Mouse (Mus musculus): Measurements from ENCODE around the gene Cxcl1.
"Not testable (repeated sequence)": the region's sequence is repeated elsewhere in the genome, so short reads cannot be mapped to it uniquely, and the experiment has no call there.

Cxcl1 gene

DNA sequence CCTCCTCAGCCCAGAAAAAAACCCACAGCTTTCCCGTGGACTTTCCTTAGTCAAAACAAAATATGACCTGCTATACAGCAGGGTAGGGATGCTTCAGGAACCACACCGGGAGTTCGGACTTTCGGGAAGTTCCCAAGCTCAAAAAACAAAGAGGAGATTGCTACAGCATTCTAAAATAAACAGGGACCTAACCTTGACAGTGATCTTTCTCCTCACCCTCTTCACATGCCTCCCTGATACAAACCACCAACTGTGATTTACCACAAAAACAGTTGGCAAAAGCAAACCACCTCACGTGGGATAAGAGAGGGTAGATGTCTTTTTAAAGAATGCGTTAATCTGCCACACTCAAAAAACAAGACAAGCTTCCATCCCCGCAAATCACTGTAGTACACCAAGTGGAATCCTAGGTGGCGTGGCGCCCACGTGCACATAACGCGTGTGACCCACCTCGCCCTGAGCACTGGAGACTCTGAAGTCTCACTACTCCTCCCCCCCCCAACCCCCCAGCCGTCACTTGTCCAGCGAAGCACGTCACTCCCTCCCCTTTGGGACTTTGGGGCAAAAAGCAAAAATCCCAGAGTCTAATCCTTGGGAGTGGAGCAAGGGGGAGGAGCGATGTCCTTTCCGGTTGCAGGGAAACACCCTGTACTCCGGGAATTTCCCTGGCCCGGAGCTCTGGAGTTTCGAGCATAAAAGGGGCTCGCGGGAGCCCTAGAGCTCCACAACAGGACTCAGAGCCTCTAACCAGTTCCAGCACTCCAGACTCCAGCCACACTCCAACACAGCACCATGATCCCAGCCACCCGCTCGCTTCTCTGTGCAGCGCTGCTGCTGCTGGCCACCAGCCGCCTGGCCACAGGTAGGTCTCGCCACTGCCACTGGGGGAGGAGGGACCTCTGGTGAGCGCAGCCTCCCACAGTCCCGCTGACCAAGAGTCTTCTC is at the start of gene Cxcl1:
Gene Cxcl1 (plus strand): TSS at position 723 of the 945 bp plus-strand sequence.
- no peak for DNase-seq (ENCODE audit: low spot score in 2 of 2)

DNA sequence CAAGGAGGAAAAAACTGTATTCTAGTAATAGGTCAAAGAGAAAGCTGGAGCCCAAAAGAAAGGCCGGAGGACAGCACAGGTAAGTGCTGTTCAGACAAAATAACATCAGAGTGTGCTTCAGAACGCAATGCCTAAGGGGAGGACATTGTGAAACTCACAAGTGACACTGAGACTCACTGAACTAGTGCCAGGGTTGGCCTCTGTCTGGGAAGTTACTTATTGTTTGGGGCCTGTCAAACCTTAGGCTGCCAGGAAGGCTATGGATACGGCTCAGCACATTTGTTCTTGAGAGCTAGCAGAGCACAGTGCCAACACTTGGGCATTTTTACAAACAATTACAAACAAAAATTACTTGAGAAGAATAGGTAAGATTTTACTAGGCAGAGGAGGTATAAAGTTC is 47.1 kb upstream of the Cxcl1 start:
- no peak for DNase-seq (ENCODE audit: low spot score in 2 of 2)

DNA sequence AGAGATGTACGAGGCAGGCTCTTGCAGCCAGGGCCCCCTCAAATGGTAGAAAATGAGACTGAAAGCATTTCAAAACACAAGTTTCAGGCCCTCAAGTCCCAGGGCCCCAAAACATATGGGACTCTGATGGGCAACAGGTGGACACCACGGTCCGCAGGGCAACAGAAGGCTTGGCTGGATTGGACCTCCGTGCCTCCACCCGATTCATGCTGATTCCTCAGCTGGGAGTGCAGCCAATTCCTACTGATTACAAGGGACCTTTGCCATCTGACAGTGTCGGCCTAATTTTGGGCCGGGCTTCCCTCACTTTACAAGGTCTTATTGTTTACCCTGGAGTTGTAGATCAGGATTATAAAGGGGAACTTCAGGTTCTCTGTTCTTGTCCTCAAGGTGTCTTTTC is 40.9 kb upstream of the Cxcl1 start:
- not testable (repeated sequence) for DNase-seq (ENCODE audit: low spot score in 2 of 2)

DNA sequence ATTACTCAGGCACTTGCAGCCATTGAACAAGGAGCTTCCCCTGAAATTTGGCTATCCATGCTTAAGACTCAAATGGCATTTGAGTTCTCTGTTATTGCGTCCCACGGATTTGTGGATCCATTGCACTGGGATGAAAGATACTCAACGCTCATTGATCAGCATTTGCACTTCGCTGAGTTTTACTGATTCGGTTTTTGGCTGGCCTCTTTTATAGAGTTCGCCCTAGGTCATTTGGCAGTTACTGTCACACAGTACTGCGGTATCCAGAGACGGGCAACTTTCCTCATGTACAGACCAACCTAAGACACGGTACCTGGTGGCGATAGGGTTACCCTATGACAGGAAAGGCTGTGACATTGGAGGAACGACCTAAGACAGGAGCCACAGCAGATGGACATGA is 39.6 kb upstream of the Cxcl1 start:
- DNase-seq (ENCODE audit: low spot score in 2 of 2): not testable (repeated sequence)

DNA sequence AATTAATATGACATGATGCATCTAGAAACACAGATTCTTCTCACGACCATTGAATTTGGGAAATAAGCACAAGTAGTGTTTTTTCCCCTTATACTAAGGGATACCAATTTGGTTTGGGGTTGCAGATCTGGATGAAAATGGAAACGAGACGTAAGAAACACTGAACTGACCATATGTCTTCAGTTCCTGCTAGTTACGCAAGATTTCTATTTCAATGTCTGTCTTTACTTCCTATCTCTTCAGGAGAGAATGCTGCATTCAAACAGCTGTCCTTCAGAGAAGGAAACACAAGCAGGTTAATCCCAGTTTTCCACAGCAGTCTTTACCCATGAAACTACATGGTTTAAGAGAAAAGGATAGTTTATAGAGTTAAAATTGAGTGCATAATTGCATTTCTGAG is 37.8 kb upstream of the Cxcl1 start:
- no peak for DNase-seq (ENCODE audit: low spot score in 2 of 2)

DNA sequence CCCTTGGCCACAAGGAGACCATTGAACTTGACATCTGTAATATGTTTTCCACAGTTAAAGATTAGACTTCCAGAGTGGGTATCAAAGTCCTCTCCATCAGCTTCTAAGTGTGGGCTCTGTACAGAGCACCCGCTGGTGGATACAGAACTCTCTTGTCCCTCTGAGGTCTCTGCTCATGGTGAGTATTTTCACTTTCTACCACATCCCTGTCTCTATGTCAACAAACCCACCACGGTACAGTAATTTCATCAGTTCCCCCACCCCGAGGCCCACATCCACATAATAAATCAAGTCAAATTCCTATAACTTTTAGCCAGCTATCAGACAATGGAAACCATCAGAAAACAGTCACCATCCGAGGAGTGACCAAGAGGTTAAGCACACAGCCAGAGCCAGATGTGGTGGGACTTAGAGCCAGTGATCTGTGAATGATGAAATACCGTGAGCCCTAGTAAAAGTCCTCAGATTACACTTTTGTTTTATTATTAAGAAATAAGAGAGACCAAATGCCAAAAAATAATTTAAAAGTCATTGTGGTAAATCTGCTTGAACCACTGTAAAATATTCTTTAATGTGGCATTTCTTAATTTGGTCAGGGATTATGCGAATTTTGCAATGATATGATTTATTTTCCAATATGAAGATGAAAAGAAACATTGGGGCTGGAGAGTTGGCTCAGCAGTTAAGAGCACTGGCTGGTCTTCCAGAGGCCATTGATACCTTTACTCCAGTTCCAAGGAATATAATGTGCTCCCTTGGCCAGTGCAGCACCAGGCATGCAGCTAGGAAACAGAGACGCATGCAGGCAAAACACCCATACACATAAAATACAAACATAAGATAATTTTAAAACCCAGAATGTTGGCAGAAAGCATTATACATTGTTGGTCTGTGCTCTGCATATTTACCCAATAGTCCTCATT is 35.5 kb upstream of the Cxcl1 start:
- no peak for DNase-seq (ENCODE audit: low spot score in 2 of 2)

DNA sequence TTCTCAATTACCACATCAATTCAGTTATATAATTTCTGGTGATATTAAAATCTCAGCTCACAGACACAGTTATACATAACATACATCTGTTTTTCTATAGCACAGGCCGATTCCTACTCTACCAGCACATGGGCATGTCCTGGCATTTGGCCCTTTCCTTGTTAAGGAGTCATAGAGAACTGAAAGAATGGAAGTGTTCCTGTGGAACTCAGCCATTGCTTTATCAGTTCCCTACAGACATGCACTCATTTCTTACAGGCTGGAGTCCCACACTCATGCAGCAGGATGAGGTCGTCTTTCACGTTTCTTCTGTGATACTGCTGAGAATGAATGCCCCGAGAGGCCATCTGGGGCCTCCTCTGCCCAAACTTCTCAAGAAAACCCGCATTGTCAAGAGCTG is 33.6 kb upstream of the Cxcl1 start:
- no peak for DNase-seq (ENCODE audit: low spot score in 2 of 2)

DNA sequence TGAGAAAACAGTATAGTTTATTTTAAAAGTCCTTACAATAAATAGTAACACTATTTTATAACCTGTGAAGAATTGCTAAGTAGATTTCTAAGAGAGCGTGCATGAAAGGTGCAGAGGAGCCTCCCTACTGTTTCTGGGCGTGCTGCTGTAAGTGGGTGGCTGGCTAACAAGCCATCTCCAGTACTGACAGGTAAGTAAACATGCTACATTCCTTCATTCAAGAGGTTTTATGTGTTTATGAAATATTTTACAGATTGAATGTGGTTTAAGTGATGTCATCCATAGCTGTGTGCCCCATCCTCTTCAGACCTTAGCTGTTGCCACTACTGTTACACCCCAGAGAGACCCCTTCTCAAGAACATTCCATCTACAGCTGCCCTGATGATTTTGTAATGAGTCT is 32.6 kb upstream of the Cxcl1 start:
- DNase-seq (ENCODE audit: low spot score in 2 of 2): no peak

DNA sequence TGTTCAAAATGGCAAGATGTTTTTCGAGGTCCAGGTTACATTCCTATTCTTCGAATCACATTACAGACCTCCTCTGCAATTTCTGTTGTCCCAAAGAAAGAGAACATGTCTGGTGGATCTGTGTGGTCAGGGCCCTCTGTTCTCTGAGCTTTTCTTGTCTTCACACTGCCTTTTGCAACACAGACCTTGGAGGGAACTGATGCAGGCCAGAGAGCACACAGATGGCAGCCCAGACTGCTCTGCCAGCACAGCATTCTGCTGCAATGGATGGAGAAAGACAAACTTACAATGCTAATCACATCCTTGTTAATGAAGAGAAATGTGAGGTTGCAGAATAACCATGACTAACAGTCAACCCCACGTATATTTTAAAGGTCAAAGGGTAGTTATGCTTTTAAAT is 32.0 kb upstream of the Cxcl1 start:
- DNase-seq (ENCODE audit: low spot score in 2 of 2): no peak

DNA sequence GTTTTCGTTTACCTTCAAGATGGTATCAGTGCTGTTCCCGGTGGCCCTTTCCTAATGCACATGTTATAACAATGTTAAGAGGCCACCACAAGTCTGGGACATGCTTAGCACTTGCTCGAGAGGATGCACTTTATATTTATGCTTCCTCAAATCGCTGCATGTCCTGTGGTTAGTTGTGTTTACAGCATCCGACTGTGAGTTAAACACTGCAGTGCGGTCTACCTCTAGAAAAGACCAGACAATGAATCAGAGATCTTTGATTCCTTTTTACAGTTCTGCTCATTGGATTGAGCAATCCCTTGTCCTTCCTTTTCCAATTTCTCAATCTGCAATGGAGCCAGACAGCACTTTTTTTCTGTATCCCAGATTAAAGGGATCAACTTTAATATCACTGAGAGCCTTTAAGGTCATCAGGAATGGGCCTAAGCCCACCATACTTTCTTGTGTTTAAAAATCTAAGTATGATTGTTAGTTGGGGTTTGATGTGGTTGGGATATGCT is 29.1 kb upstream of the Cxcl1 start:
- no peak for DNase-seq (ENCODE audit: low spot score in 2 of 2)

DNA sequence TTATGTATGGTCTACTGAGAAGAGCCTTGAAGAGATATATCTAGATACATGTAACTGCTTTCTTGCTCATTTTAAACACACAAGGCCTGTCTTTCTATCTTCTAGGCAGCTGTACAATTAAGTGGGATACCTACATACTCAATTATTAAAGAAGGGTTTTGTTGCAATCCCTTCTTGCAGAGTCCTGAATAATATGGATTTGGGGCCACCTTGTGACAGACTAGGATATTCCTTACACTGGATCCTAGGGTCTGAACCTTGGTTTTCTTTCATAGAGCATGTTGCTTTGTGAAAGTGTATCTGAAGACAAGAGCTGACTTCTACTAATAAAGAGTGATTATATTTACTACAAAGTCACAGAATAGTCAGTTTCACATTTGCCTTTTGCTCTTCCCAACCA is 24.3 kb upstream of the Cxcl1 start:
- DNase-seq (ENCODE audit: low spot score in 2 of 2): no peak

DNA sequence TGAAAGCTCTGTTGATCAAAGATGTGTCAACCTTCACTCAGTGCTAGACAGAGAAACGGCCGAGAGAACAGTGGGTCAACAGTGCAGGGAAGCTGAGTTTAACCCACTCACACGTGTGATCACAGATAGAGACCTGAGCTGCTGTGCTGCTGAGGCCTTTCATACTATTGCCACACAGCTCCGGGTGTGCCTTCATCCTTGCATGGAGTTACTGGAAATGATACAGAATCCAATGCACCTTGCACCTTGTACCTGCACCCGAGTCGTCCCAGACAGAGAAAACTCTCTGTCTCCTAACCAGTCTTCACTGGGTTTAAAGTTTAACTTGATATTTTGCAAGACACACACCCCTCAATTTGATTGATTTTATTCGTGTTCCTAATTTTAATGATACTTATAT is 18.7 kb upstream of the Cxcl1 start:
- no peak for DNase-seq (ENCODE audit: low spot score in 2 of 2)

DNA sequence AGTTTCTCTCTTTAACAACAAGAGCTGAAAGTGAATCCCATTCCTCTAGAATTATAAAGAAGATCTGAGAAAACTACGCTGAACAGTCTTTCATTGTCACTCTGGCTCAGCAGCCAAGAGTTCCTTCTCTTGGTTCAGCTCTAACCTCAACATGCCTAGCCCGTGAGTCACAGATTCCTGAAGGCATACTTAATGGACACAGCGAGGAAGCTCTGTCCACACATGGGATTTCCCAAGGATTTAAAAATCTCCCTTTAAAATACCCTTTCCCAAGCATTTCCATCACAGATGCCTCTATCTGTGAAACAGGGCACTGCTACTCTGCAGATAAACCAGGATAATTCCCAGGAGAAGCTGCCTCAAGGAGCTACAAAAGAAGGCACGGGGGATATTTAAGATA is 15.0 kb upstream of the Cxcl1 start:
- DNase-seq (ENCODE audit: low spot score in 2 of 2): no peak

DNA sequence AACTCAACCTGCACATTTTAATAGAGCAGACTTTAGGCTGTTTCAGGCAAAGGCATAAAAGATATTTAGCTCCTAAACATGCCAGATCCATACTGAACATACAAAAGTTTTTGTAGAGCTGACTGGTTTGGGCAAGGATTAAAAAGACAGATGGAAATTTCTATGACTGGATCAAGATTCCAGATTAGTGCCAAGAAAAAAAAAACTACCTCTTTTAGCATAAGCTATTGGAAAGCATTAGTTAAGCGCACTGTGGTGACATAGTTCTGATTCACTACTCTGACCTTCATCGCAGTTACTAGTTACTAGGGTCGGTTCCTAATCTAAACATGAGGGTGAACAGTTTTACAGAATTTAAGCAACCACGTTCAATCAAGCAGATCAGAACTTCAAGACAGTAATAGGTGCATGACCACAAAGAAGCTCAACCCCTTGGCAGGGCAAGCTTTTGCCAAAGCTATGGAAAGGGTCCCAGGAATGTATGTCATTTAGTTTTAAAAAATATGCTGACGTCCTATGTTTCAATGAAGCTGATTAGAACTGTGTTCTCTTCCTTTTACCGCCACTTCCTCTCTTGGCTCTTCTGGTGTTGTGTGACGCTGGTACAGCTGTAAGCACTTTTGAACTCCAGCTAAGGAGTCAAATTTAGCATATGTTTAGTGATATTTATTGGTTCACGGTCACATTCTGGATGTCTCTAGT is 14.4 kb upstream of the Cxcl1 start:
- DNase-seq (ENCODE audit: low spot score in 2 of 2): no peak

DNA sequence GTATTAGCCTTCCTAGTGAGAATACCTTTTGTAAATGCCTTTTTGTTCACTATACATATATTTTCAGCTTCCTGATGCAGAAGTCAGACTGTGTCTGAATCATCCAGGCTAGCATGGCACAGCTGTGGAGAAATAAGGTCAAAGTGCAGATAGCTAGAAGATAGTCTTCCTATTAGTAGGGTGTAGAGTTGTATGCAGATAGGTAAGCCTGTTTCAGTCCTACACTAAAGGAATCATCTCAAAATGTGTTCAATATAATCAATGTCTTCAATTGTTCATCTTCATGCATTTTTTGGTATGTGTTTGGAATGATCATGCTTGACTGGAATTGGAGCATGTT is 13.9 kb upstream of the Cxcl1 start:
- no peak for DNase-seq (ENCODE audit: low spot score in 2 of 2)

DNA sequence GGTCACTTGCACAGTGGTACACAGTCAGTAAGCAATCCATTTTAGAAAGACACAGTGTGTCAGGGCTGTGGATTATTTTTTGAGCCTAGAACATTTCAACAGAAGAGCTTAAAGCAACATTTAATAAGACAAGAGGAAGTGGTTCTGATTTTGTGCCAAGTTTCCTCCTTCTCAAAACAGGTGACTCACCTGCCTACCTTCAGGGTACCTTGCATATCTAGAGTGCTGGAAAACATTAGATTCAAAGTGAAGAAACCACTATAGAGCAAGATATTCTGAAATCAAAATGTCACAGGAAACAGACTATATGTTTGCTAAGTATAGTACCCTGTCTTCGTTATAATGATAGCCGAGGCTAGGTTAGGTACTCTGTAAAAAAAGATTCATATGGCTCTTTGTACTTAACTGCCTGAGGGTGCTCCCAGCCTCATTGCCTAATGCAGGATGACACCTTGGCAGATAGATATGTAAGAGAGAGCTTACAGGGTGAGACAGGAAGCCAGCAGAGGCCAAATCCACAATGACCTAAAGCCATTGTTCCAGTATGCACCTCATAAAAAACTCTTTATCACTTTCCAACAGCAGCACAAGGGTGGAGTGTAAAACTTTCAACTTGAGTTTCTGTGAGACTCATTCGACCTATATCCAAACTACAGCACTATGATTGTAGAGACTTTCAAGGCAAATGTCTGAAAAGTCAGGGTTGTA is 11.6 kb upstream of the Cxcl1 start:
- no peak for DNase-seq (ENCODE audit: low spot score in 2 of 2)

DNA sequence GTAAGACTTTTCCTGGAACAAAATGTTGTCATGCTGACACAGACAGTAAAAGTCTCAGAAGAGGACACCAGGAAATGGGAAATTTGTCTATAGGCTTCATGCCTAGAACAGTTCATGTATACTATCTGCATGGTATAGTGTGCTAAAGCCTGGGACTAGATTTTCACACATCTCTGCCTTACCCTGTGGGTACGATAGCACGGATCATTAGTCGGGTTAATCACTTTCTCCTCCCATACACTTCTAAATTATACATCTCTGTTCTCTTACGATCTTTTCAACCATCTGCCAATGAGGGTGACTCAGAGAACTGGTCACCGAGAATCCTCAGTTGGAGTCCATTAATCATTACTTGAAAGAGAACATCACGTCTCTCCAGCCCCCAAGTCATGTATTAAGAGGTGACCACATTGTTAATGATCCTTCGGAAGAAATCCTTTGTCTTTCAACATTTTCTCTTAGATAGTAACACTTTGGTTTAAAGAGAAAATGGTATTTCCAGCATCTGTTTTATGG is 10.6 kb upstream of the Cxcl1 start:
- no peak for DNase-seq (ENCODE audit: low spot score in 2 of 2)

DNA sequence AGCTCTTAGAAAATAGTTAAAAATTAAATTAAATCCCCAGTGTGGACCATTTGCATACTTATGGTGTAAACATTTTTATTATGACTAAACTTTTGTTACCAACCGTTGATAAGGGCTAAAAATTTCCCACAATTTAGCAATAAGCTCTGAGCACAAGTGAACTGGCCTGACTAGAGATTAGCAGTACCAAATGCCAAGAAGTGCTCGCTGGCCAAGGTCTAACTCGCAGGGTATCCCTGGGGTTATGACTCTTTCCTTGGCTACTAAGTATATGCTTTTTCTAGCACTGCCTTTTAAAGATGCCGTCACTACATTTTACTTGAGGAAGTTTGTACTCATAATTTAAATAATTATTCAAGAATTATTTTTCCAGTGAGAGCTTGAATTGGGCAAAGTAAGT is 10.0 kb upstream of the Cxcl1 start:
- no peak for DNase-seq (ENCODE audit: low spot score in 2 of 2)

DNA sequence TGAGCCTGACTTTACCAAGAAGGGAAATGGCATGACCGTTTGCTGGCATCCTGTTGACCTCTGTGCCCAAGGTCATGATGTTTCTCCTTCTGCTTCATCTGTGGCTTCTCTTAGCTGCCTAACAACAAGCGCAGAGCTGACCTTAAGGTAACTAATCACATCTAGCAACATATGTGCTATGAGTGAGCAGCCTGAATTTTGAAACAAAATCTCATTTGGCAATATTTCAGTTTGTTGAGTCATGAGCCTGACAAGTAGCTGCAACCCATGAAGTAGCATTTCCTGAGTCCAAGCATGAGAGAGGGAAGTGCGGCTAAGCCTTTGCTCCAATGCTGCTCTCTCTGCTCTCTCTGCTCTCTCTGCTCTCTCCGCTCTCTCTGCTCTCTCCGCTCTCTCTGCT is 9.4 kb upstream of the Cxcl1 start:
- DNase-seq (ENCODE audit: low spot score in 2 of 2): no peak

DNA sequence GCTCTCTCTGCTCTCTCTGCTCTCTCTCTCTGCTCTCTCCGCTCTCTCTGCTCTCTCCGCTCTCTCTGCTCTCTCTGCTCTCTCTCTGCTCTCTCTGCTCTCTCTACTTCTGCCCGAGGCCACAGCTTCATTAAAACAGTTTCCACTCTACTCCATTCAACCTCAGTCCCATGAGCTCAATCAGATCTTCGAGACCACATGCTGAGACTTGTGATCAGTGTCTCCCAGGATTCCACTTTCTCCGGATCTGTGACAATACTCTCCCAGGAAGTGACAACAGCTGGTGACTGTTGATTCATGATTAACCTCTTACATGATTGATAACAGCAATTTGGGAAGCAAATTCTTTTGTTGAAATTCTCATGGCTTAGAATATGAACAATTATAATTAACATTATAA is 8.9 kb upstream of the Cxcl1 start:
- DNase-seq (ENCODE audit: low spot score in 2 of 2): no peak

DNA sequence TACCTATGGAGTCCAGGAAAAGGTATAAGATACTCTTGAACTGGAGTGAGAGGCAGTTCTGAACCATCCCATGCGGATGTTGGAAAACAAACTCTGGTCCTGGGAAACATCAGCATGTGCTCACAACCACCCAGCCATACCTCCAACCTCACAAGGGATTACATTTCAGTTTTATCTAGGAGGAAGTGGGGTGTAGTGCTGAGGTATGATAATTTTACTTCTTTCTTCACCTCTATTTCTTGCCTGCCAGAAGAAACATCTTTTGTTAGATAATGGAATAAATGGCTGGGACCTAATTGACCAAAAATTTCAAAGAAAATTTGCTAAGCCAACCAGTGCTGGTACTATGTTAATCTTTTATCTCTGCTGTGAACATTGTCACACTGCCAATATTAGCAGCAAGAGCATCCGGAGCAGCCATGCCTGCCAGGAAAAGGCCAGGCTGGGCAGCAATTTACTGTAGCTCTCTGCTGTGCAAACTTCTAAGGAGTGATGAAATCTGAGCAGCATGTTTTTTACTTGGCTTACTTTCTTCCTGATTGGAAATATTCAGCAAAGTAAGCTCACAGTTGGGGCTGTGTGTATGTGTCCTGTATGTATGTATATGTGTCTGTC is 6.3 kb upstream of the Cxcl1 start:
- DNase-seq (ENCODE audit: low spot score in 2 of 2): no peak
